In the genomic region with DNA sequence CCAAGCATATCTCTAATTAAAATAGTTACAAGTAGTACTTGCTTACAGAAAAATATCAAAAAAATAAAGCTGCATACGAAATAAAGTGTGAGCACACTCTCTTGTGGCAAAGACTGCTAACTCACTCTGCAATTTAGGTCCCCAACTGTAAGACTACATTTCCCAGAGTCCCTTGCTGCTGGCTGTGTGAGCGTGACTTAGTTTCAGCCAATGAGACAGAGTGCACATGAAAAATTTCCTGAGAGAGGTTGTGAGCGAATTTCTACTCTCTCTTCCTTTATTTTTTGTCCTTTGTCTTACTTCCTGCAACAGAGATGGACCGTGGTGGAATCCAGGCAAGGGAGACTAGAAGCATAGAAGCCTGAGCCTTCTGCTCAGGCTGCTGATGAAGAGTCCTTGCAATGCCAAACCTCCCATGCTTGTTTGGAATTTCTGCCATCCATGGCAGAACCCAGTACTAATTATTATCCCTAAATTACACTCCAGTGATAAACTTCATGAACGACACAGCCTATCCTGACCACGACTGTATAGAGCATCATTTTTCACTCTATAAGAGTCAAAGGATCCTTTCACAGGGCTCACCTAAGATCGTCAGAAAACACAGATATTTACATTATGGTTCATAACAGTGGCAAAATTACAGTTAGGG, we compare ENCODE assay signal across 8 mouse cellular contexts.
DNase-seq lines count a peak whose midpoint lies in the region; ATAC-seq and TF ChIP-seq lines count a peak whose summit lies in the region.

No protein-coding gene starts in this region.

- peak overlapping the region; percentile 36; the same call in 1 of the 2 replicates for H3K9ac ChIP-seq in forebrain, embryonic 16.5 days (replicated peaks; ENCODE audit: low read depth, low read length)
- no peak overlapping the region for H3K9ac ChIP-seq in intestine, embryonic 15.5 days
- no peak overlapping the region for H3K9ac ChIP-seq in liver, embryonic 14.5 days (replicated peaks)
- H3K9ac ChIP-seq in neural tube, embryonic 12.5 days, result no peak overlapping the region

- peak overlapping the region; percentile 62 for H3K4me2 ChIP-seq in forebrain, embryonic 16.5 days (ENCODE audit: low read length)
- H3K4me2 ChIP-seq in intestine, embryonic 15.5 days (replicated peaks), result peak overlapping the region; percentile 52
- peak overlapping the region; percentile 18; the same call in 1 of the 2 replicates for H3K4me2 ChIP-seq in liver, embryonic 14.5 days (ENCODE audit: low read depth)
- peak overlapping the region; percentile 56 for H3K4me2 ChIP-seq in neural tube, embryonic 12.5 days (replicated peaks)

- peaks cover 3% of the 10 kb centered on the region; the same call in 1 of the 2 replicates for H3K4me1 ChIP-seq in forebrain, embryonic 16.5 days (replicated peaks; ENCODE audit: control insufficient read depth, insufficient read depth, low read length)
- H3K4me1 ChIP-seq in intestine, embryonic 15.5 days (replicated peaks), result no peaks in the 10 kb centered on the region
- H3K4me1 ChIP-seq in liver, embryonic 14.5 days (replicated peaks; ENCODE audit: control insufficient read depth in 2 of 2, insufficient read depth in 2 of 2, low read length in 1 of 2), result no peaks in the 10 kb centered on the region
- no peaks in the 10 kb centered on the region for H3K4me1 ChIP-seq in neural tube, embryonic 12.5 days

- no peaks in the 10 kb centered on the region for H3K9me3 ChIP-seq in forebrain, embryonic 16.5 days (ENCODE audit: control insufficient read depth, low read length)
- H3K9me3 ChIP-seq in intestine, embryonic 15.5 days, result no peaks in the 10 kb centered on the region
- H3K9me3 ChIP-seq in liver, embryonic 14.5 days (ENCODE audit: control insufficient read depth, low read length), result no peaks in the 10 kb centered on the region
- no peaks in the 10 kb centered on the region for H3K9me3 ChIP-seq in neural tube, embryonic 12.5 days

- peak; percentile 95 for ATAC-seq in forebrain, embryonic 16.5 days
- peak; percentile 75 for ATAC-seq in intestine, embryonic 15.5 days
- ATAC-seq in liver, embryonic 14.5 days (ENCODE audit: insufficient read depth), result no peak
- peak; percentile 65; the same call in 1 of the 2 replicates for ATAC-seq in neural tube, embryonic 12.5 days (ENCODE audit: low FRiP score, low read depth)

- DNase-seq in adrenal gland, postnatal 14 days, result peak; percentile 37
- no peak for DNase-seq in adrenal gland, postnatal 25 days
- DNase-seq in NIH3T3 (ENCODE audit: low read depth), result peak; percentile 70
- peak in 2 of 3 experiments; percentile 6 for DNase-seq in liver, embryonic 14.5 days (ENCODE audit: low read depth in 3 of 3, low spot score in 3 of 3)
- no peak for DNase-seq in ovary, postnatal 36 days (ENCODE audit: low spot score)

- TF ChIP-seq EP300 in liver, embryonic 14.5 days (IDR thresholded peaks at IDR 0.05; ENCODE audit: low read depth), result no peak

- H3K27ac ChIP-seq in forebrain, embryonic 16.5 days (ENCODE audit: low read length), result peak overlapping the region; percentile 56; the same call in 1 of the 2 replicates
- no peak overlapping the region for H3K27ac ChIP-seq in intestine, embryonic 15.5 days
- no peak overlapping the region for H3K27ac ChIP-seq in liver, embryonic 14.5 days
- H3K27ac ChIP-seq in neural tube, embryonic 12.5 days, result no peak overlapping the region

- peak overlapping the region; percentile 37 for H3K4me3 ChIP-seq in forebrain, embryonic 16.5 days (replicated peaks; ENCODE audit: low read length)
- 0 out of 2 replicates have a peak overlapping the region, but pooled peaks have one; percentile 11 for H3K4me3 ChIP-seq in intestine, embryonic 15.5 days (replicated peaks)
- no peak overlapping the region for H3K4me3 ChIP-seq in liver, embryonic 14.5 days (ENCODE audit: insufficient read depth in 1 of 2, low read depth in 2 of 2, low read length in 2 of 2)
- peak overlapping the region; percentile 5; the same call in 1 of the 2 replicates for H3K4me3 ChIP-seq in neural tube, embryonic 12.5 days

- H3K36me3 ChIP-seq in forebrain, embryonic 16.5 days (ENCODE audit: control insufficient read depth, insufficient read depth), result no peaks in the 10 kb centered on the region
- no peaks in the 10 kb centered on the region for H3K36me3 ChIP-seq in intestine, embryonic 15.5 days
- no peaks in the 10 kb centered on the region for H3K36me3 ChIP-seq in liver, embryonic 14.5 days (replicated peaks; ENCODE audit: control insufficient read depth, insufficient read depth, low read depth)
- H3K36me3 ChIP-seq in neural tube, embryonic 12.5 days, result no peaks in the 10 kb centered on the region

- 40% methylated on average over 7 of the region's 7 CpGs for WGBS in forebrain, embryonic 16.5 days
- 34% methylated on average over 7 of the region's 7 CpGs for WGBS in intestine, embryonic 15.5 days
- WGBS in liver, embryonic 14.5 days (ENCODE audit: insufficient replicate concordance), result 27% methylated on average over 7 of the region's 7 CpGs
- 50% methylated on average over 7 of the region's 7 CpGs for WGBS in neural tube, embryonic 12.5 days

- no peak for TF ChIP-seq CTCF in liver, embryonic 14.5 days (IDR thresholded peaks at IDR 0.05; ENCODE audit: low read depth)

- no peaks in the 10 kb centered on the region for H3K27me3 ChIP-seq in forebrain, embryonic 16.5 days (replicated peaks; ENCODE audit: control insufficient read depth, insufficient read depth, low read length)
- no peaks in the 10 kb centered on the region for H3K27me3 ChIP-seq in intestine, embryonic 15.5 days (replicated peaks)
- H3K27me3 ChIP-seq in liver, embryonic 14.5 days (ENCODE audit: control insufficient read depth, insufficient read depth, low read length), result no peaks in the 10 kb centered on the region
- no peaks in the 10 kb centered on the region for H3K27me3 ChIP-seq in neural tube, embryonic 12.5 days (replicated peaks)

Comparison
In these comparisons a context has a peak if more than half of its experiments do, and no peak if none do; other contexts are left out.
1. DNase-seq: peak in adrenal gland, postnatal 14 days (single experiment), NIH3T3 (single experiment) and liver, embryonic 14.5 days (2 of 3); none in adrenal gland, postnatal 25 days (single experiment) and ovary, postnatal 36 days (single experiment).
2. H3K4me3 ChIP-seq: peak in forebrain, embryonic 16.5 days (single experiment), intestine, embryonic 15.5 days (single experiment) and neural tube, embryonic 12.5 days (single experiment); none in liver, embryonic 14.5 days (0 of 2).
3. Peak in every context shown above with its lines, with median percentiles within 50 percentile points of each other: H3K4me2 ChIP-seq.